Mouse (Mus musculus): ENCODE measurements around the gene Espn. TPM values are rescaled to one million over a fixed set of nuclear protein-coding genes. Genes with fewer than 3 reads are reported as not detected.

The Espn gene
- polyA plus RNA-seq, 1 experiment = 14.4 TPM

- Histone ChIP-seq H3K4me3 (replicated peaks) (peak overlapping the region; percentile 96), H3K9me3 (no peaks in the 10 kb centered on the region), H3K36me3 (replicated peaks; ENCODE audit: low read length) (peaks cover 23% of the 10 kb centered on the region), H3K4me1 (peaks cover 53% of the 10 kb centered on the region), H3K27me3 (replicated peaks) (peaks cover 6% of the 10 kb centered on the region)
- TF ChIP-seq GATA1 (IDR thresholded peaks at IDR 0.05; ENCODE audit: borderline replicate concordance, low read length) (no peak), FLI1 (IDR thresholded peaks at IDR 0.05; ENCODE audit: low read length) (no peak)
Measured at GRCm38 (mm10) chr4:152178916-152179705, 26.9 kb upstream of the Espn start.

DNA sequence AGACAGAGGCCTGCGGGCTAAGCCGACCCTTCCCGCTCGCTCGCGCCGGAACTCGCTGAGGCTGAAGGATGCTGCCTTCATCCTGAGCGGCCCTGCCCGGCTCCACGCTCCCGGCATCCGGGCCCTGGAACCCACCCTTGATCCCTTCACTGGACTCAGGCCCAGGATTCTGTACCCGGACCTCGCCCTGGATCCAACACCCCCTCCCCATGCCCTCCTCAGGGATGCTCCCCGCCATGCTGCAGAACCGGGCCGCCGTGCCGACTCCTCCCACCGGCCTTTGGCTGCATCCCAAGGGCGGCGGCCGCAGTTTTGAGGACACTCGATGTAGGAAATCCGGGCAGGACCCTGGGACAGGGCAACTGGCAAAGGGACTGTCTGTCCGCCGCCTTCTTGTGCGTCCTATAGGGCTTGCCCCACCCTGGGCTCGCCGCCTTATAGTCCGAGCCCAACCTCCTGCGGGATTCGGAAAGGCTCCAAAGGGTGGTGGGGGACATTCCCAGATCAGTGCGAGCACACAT lies 26.2 kb upstream of the Espn start:
- peaks cover 18% of the 10 kb centered on the region for H3K36me3 ChIP-seq (replicated peaks; ENCODE audit: low read length)
- H3K27me3 ChIP-seq (replicated peaks) = peaks cover 10% of the 10 kb centered on the region
- peaks cover 5% of the 10 kb centered on the region for H3K9me3 ChIP-seq
- peaks cover 47% of the 10 kb centered on the region for H3K4me1 ChIP-seq
- peak overlapping the region; percentile 96 for H3K4me3 ChIP-seq (replicated peaks)
- TF ChIP-seq GATA1 (IDR thresholded peaks at IDR 0.05; ENCODE audit: borderline replicate concordance, low read length) (no peak), FLI1 (IDR thresholded peaks at IDR 0.05; ENCODE audit: low read length) (no peak)

DNA sequence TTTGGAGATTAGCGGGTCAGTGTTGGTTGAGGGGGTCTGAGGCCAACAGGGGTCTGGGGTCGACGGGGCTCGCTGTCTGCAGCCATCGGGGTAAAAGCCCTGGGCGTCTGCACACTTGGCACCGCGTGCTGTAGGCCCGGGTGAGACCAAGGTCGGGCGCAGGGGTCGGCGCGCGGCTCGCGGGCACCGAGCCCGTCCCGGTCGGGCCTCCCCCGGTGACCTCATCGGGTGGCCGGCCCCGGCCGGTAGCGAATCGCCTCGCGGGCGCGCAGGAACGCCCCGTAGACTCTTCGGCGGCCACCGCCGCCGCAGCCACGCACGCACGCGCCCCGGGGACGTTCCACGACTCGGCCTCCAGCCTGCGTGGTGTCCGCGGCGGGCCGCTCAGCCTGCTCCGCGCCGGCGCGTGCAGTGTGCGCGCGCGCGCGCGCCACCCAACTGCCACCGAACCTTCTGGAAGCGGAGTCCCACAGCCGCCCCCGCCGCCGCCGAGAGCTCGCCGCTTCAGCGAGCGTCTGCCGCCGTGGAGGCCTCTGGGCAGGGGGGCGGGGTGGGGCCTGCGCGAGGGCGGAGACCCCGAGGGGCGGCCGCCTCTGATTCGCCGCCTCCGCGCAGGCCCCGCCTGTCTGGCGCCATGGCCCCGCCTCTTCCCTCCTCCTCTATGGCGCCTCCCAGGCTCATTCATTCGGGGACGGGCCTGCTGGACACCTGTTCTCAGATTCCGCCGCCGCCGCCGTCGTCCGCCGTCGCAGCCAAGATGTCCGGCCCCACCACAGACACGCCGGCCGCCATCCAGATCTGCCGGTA lies 25.6 kb upstream of the Espn start, which contains the start of gene Acot7:
TSS of gene Acot7 (plus strand) at position 598 of the 807 bp plus-strand sequence.
- Histone ChIP-seq H3K9me3 (peaks cover 12% of the 10 kb centered on the region), H3K36me3 (replicated peaks; ENCODE audit: low read length) (peaks cover 14% of the 10 kb centered on the region), H3K27me3 (replicated peaks) (peaks cover 10% of the 10 kb centered on the region), H3K4me1 (peaks cover 47% of the 10 kb centered on the region), H3K4me3 (replicated peaks) (peak within 1 kb of the TSS; percentile 96)
- TF ChIP-seq GATA1 (IDR thresholded peaks at IDR 0.05; ENCODE audit: borderline replicate concordance, low read length) = no peak
- TF ChIP-seq FLI1 (IDR thresholded peaks at IDR 0.05; ENCODE audit: low read length) = no peak

DNA sequence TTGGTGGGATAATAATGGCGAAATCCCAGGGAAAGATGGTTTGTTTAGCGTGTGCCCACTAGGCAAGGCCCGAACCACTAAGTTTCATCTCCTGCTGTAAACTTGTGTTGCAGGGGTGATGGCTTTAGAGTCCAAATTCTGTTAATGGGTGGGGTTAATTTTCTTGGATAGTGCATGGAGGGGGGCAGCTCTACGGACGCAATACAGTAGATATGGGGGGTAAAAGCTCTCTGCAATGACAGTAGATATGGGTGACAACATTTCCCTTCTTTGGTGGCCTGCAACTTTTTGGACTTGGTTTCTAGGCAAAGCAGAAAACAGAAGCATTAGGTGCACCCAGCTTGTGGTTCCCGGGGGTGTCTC lies 25.0 kb upstream of the Espn start:
- H3K9me3 ChIP-seq = peaks cover 17% of the 10 kb centered on the region
- H3K4me3 ChIP-seq (replicated peaks) = peak overlapping the region; percentile 96
- H3K27me3 ChIP-seq (replicated peaks) = peaks cover 10% of the 10 kb centered on the region
- no peak for TF ChIP-seq GATA1 (IDR thresholded peaks at IDR 0.05; ENCODE audit: borderline replicate concordance, low read length)
- H3K4me1 ChIP-seq = peaks cover 47% of the 10 kb centered on the region
- peaks cover 8% of the 10 kb centered on the region for H3K36me3 ChIP-seq (replicated peaks; ENCODE audit: low read length)

DNA sequence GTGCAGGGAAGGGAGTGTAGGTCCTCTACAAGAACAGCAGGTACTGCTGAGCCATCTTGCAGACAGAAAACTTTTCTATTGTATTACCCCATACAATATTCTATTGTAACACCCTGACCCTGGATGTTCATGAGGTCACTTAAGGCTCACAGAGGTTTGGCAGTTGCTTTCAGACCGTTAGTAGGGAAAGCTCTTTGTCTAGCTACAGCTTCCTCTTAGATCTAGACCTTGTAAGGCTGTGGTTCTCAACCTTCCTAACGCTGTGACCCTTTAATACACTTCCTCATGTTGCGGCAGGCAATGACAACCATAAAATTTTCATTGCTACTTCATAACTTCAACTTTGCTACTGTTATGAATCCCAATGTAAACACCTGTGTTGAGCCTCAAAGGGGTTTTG lies 24.5 kb upstream of the Espn start:
- Histone ChIP-seq H3K4me3 (replicated peaks) (no peak overlapping the region), H3K27me3 (replicated peaks) (peaks cover 10% of the 10 kb centered on the region), H3K36me3 (replicated peaks; ENCODE audit: low read length) (peaks cover 6% of the 10 kb centered on the region), H3K9me3 (peaks cover 17% of the 10 kb centered on the region), H3K4me1 (peaks cover 47% of the 10 kb centered on the region)
- TF ChIP-seq FLI1 (IDR thresholded peaks at IDR 0.05; ENCODE audit: low read length) (no peak), GATA1 (IDR thresholded peaks at IDR 0.05; ENCODE audit: borderline replicate concordance, low read length) (no peak)

DNA sequence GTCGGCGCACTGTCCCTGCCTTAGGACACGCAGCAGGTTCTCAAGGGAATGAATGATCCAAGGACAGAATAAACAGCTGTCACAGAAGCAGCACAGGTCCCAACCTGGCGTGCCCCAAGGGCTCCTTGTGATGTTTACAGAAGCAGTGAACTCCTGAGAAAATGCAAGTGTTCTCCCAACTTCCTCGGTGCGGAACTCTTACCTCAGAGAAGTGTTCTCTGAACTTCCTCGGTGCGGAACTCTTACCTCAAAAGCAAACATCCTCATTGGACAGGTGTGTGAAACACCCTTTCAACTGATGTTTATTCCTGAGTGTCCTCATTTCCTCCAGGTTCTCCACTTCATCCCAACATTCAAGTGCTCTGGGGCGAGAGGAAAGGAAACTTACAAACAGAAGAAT lies 21.8 kb upstream of the Espn start:
- TF ChIP-seq FLI1 (IDR thresholded peaks at IDR 0.05; ENCODE audit: low read length) = no peak
- TF ChIP-seq GATA1 (IDR thresholded peaks at IDR 0.05; ENCODE audit: borderline replicate concordance, low read length) = no peak
- Histone ChIP-seq H3K36me3 (replicated peaks; ENCODE audit: low read length) (no peaks in the 10 kb centered on the region), H3K4me3 (replicated peaks) (no peak overlapping the region)

GRCm38 (mm10) chr4:152173041-152173440 lies 20.9 kb upstream of the Espn start:
- Histone ChIP-seq H3K27me3 (replicated peaks) (peaks cover 31% of the 10 kb centered on the region), H3K36me3 (replicated peaks; ENCODE audit: low read length) (no peaks in the 10 kb centered on the region), H3K9me3 (peaks cover 40% of the 10 kb centered on the region), H3K4me1 (peaks cover 29% of the 10 kb centered on the region), H3K4me3 (replicated peaks) (no peak overlapping the region)
- TF ChIP-seq GATA1 (IDR thresholded peaks at IDR 0.05; ENCODE audit: borderline replicate concordance, low read length) (no peak), FLI1 (IDR thresholded peaks at IDR 0.05; ENCODE audit: low read length) (no peak)

More for the DNA sequence above, 21.8 kb upstream of the Espn start:
- Histone ChIP-seq H3K4me1 (peaks cover 37% of the 10 kb centered on the region), H3K27me3 (replicated peaks) (peaks cover 26% of the 10 kb centered on the region), H3K9me3 (peaks cover 38% of the 10 kb centered on the region)

DNA sequence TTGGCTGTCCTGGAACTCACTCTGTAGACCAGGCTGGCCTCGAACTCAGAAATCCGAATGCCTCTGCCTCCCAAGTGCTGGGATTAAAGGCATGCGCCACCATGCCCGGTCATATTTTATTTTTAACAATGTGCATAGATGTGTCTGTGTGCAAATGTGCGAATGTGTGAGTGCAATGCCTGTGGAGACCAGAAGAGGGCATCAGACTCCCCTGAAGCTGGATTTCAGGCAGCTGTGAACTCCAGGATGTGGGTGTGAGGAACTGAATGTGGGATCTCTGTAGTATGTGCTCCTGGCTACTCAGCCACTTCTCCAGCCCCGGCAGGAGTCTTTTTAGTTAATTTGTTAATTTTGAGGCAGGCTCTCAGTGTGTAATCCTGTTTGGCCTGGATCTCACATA lies 19.4 kb upstream of the Espn start:
- Histone ChIP-seq H3K36me3 (replicated peaks; ENCODE audit: low read length) (no peaks in the 10 kb centered on the region), H3K4me1 (peaks cover 19% of the 10 kb centered on the region), H3K27me3 (replicated peaks) (peaks cover 32% of the 10 kb centered on the region), H3K4me3 (replicated peaks) (no peak overlapping the region), H3K9me3 (peaks cover 40% of the 10 kb centered on the region)
- no peak for TF ChIP-seq GATA1 (IDR thresholded peaks at IDR 0.05; ENCODE audit: borderline replicate concordance, low read length)
- no peak for TF ChIP-seq FLI1 (IDR thresholded peaks at IDR 0.05; ENCODE audit: low read length)

DNA sequence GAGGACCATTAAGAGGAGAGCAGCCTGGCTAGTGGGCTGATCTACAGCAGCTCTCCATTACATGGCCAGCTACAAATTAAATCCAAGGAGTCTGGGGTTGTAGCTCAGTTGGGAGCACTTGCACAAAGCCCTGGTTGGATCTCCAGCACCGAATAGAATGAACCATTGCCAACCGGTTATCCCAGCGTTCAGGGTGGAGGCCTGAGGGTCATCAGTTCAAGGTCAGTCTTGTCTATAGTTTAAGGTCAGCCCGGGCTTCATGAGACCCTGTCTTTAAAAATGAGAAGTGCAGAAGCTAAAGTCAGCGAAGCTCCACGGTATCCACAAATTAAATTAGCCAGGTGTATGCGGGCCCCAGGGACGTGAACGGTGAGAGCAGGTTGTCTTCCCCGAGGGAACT lies 18.1 kb upstream of the Espn start:
- Histone ChIP-seq H3K4me1 (peaks cover 23% of the 10 kb centered on the region), H3K36me3 (replicated peaks; ENCODE audit: low read length) (no peaks in the 10 kb centered on the region), H3K4me3 (replicated peaks) (no peak overlapping the region), H3K9me3 (peaks cover 40% of the 10 kb centered on the region), H3K27me3 (replicated peaks) (peaks cover 29% of the 10 kb centered on the region)
- no peak for TF ChIP-seq FLI1 (IDR thresholded peaks at IDR 0.05; ENCODE audit: low read length)
- TF ChIP-seq GATA1 (IDR thresholded peaks at IDR 0.05; ENCODE audit: borderline replicate concordance, low read length) = no peak

GRCm38 (mm10) chr4:152169103-152169502 lies 16.9 kb upstream of the Espn start:
- TF ChIP-seq GATA1 (IDR thresholded peaks at IDR 0.05; ENCODE audit: borderline replicate concordance, low read length) (no peak), FLI1 (IDR thresholded peaks at IDR 0.05; ENCODE audit: low read length) (no peak)
- H3K27me3 ChIP-seq (replicated peaks) = peaks cover 29% of the 10 kb centered on the region
- H3K36me3 ChIP-seq (replicated peaks; ENCODE audit: low read length) = no peaks in the 10 kb centered on the region

More at GRCm38 (mm10) chr4:152169103-152169502, 16.9 kb upstream of the Espn start:
- Histone ChIP-seq H3K4me3 (replicated peaks) (no peak overlapping the region), H3K9me3 (peaks cover 42% of the 10 kb centered on the region), H3K4me1 (peaks cover 28% of the 10 kb centered on the region)

All from megakaryocyte, embryonic 14.5 days (primary cell).